Mouse (Mus musculus): ENCODE measurements around the gene Mif.

GRCm38 (mm10) chr10:75895730-75896129 is 35.7 kb upstream of the Mif start:
- no peak for TF ChIP-seq POLR2A (IDR thresholded peaks at IDR 0.05; ENCODE audit: low read depth, low read length)
- no peak for TF ChIP-seq CTCF (IDR thresholded peaks at IDR 0.05; ENCODE audit: extremely low read depth, insufficient read length, insufficient replicate concordance, low read depth, low read length)
